9 mouse cellular contexts compared by ENCODE assay signal in the genomic region with DNA sequence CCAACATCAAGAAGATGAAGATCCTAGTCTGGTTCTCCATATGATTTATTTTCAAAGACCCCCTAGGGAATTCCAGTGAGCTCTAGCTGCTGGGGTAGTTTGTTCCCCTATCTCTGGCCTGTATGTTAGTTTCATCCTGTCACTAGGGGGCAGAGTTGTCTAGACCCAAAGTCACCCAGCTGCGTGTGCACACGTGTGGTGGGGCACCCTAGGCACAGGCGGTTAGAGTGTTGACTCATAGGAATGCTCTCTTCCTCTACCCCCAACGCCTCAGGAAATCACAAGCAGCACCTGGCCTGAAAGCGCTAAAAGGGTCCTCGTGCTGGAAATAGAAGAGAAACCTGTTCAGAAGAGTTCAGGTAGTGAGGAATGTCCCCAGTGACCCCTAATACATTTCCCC. TPM values are rescaled to one million over a fixed set of nuclear protein-coding genes. Genes with fewer than 3 reads are reported as not detected.
A peak's percentile ranks its signal among the peaks of the same experiment; 100 is the strongest.
DNase-seq lines count a peak whose midpoint lies in the region; ATAC-seq lines count a peak whose summit lies in the region.
"Had no signal": no experiment of that assay in that cellular context is flagged by ENCODE, and none has a peak within 500 bp of the region (broad histone marks: within the 10 kb centered on the region; RNA-seq: fewer than 3 reads in every experiment).

No protein-coding gene starts in this region.

- H3K4me3 ChIP-seq in limb, embryonic 10.5 days = no peak overlapping the region
- H3K4me3 ChIP-seq in forebrain, embryonic 11.5 days (ENCODE audit: low read depth, low read length) = no peak overlapping the region
- H3K4me3 ChIP-seq: midbrain, embryonic 12.5 days had no signal

- H3K9ac ChIP-seq in forebrain, embryonic 11.5 days (ENCODE audit: low read length) = no peak overlapping the region
- H3K9ac ChIP-seq: midbrain, embryonic 12.5 days had no signal

- H3K4me2 ChIP-seq in forebrain, embryonic 11.5 days (ENCODE audit: low read depth, low read length, severe bottlenecking) = no peak overlapping the region
- H3K4me2 ChIP-seq: midbrain, embryonic 12.5 days had no signal

- peaks cover 74% of the 10 kb centered on the region for H3K27me3 ChIP-seq in limb, embryonic 10.5 days (ENCODE audit: low read depth, poor library complexity, severe bottlenecking)
- H3K27me3 ChIP-seq in forebrain, embryonic 11.5 days (ENCODE audit: control insufficient read depth, insufficient read depth, low read length) = no peaks in the 10 kb centered on the region
- H3K27me3 ChIP-seq: midbrain, embryonic 12.5 days had no signal

- H3K9me3 ChIP-seq in limb, embryonic 10.5 days (replicated peaks) = no peaks in the 10 kb centered on the region
- no peaks in the 10 kb centered on the region for H3K9me3 ChIP-seq in forebrain, embryonic 11.5 days (ENCODE audit: control insufficient read depth, low read length)
- H3K9me3 ChIP-seq: midbrain, embryonic 12.5 days had no signal

- 26% methylated on average over 6 of the region's 6 CpGs for WGBS in limb, embryonic 10.5 days
- 24% methylated on average over 6 of the region's 6 CpGs for WGBS in forebrain, embryonic 11.5 days

- peak; percentile 10 to 35 for DNase-seq in heart, adult 18-20 months
- DNase-seq in heart, adult 8-10 months (ENCODE audit: low spot score) = no peak
- peak; percentile 49 for DNase-seq in CD4-positive helper T cell, adult 2 months (ENCODE audit: low read depth, low spot score)
- peak; percentile 58 for DNase-seq in brain, adult 2 months (ENCODE audit: low read depth, low spot score)
- peak; percentile 31 for DNase-seq in limb, embryonic 10.5 days (ENCODE audit: low spot score)
- DNase-seq in forebrain, embryonic 11.5 days (ENCODE audit: low spot score) = no peak
- DNase-seq in neural tube, embryonic 10.5 days (ENCODE audit: extremely low spot score, low spot score) = no peak

- peaks cover 14% of the 10 kb centered on the region for H3K4me1 ChIP-seq in limb, embryonic 10.5 days
- H3K4me1 ChIP-seq in forebrain, embryonic 11.5 days (replicated peaks; ENCODE audit: control insufficient read depth, insufficient read depth, low read length) = no peaks in the 10 kb centered on the region
- H3K4me1 ChIP-seq: midbrain, embryonic 12.5 days had no signal

- ATAC-seq in neutrophil, adult 5-6 weeks (ENCODE audit: extremely low read depth, insufficient number of reproducible peaks, low FRiP score, poor library complexity, severe bottlenecking) = peak; percentile 63; the same call in 1 of the 2 replicates
- ATAC-seq in forebrain, embryonic 11.5 days (replicated peaks; ENCODE audit: low FRiP score) = no peak

- no peak overlapping the region for H3K27ac ChIP-seq in limb, embryonic 10.5 days
- H3K27ac ChIP-seq in forebrain, embryonic 11.5 days (ENCODE audit: low read depth, low read length) = no peak overlapping the region
- H3K27ac ChIP-seq: midbrain, embryonic 12.5 days had no signal

- no peaks in the 10 kb centered on the region for H3K36me3 ChIP-seq in limb, embryonic 10.5 days
- no peaks in the 10 kb centered on the region for H3K36me3 ChIP-seq in forebrain, embryonic 11.5 days (ENCODE audit: control insufficient read depth, insufficient read depth, low read length)
- H3K36me3 ChIP-seq: midbrain, embryonic 12.5 days had no signal

RNA-seq across cellular contexts. Expression of a gene that starts 46.0 kb away (rescaled TPM):
- total RNA-seq in heart, adult 18-20 months (2021) = not detected
- under 1 TPM in 1 of 4 experiments, not detected in 3; 0.19 TPM for total RNA-seq in heart, adult 8-10 months (2022)
- polyA plus RNA-seq in limb, embryonic 10.5 days (2016; fragmentation: Nextera tagmentation; extraction: Ambion mirVana) = 113 and 153 TPM in 2 replicates
- total RNA-seq in neutrophil, adult 5-6 weeks (2017) = not detected in 2 replicates
- polyA plus RNA-seq in forebrain, embryonic 11.5 days (2014; fragmentation: Nextera tagmentation; extraction: Ambion mirVana) = 4.5 and 5.5 TPM in 2 replicates

Comparison
In these comparisons a context has a peak if more than half of its experiments do, and no peak if none do; other contexts are left out.
1. DNase-seq: peak in heart, adult 18-20 months (2 of 2), CD4-positive helper T cell, adult 2 months (single experiment), brain, adult 2 months (single experiment) and limb, embryonic 10.5 days (single experiment); none in heart, adult 8-10 months (single experiment), forebrain, embryonic 11.5 days (single experiment) and neural tube, embryonic 10.5 days (single experiment).